Mouse (Mus musculus) B cell, adult (primary cell): Measurements from ENCODE around the gene Samd4. TPM values are rescaled to one million over a fixed set of nuclear protein-coding genes. Genes with fewer than 3 reads are reported as not detected.

ENCODE experiments used
- total RNA-seq: library from RNA; stranded (reverse); gene quantifications from 4 replicates; pipeline ENCODE4 v1.2.4, GENCODE M21; 2023; ENCODE audit not compliant: inconsistent age

Gene Samd4
- total RNA-seq = 0.29 to 0.64 TPM (median 0.47 TPM) in 4 replicates

GRCm38 (mm10) chr14:46882431-46883067 lies at the start of gene Samd4:
Gene Samd4, plus strand, starts transcription at chr14:46882854.

Other genes with a start within 250 kb of the Samd4 start
- 0.78 to 2.4 TPM (median 1.4 TPM) in 4 replicates for gene Cdkn3, start 122.3 kb upstream of the Samd4 start, total RNA-seq
- gene Cnih1, start 94.4 kb upstream of the Samd4 start, total RNA-seq = 26.1 to 28.1 TPM (median 27.5 TPM) in 4 replicates
- 129 to 136 TPM (median 133 TPM) in 4 replicates for gene Gmfb, start 60.6 kb upstream of the Samd4 start, total RNA-seq
- 21.3 to 29.2 TPM (median 23.1 TPM) in 4 replicates for gene Cgrrf1, start 50.7 kb upstream of the Samd4 start, total RNA-seq